Mouse (Mus musculus) kidney, postnatal 14 days (tissue): ENCODE data around the gene Adam29.

ENCODE experiments used
- DNase-seq: peaks from one replicate; pipeline ENCODE4 v3.0.0; 2022; ENCODE audit warnings: mixed read lengths

Gene Adam29

DNA sequence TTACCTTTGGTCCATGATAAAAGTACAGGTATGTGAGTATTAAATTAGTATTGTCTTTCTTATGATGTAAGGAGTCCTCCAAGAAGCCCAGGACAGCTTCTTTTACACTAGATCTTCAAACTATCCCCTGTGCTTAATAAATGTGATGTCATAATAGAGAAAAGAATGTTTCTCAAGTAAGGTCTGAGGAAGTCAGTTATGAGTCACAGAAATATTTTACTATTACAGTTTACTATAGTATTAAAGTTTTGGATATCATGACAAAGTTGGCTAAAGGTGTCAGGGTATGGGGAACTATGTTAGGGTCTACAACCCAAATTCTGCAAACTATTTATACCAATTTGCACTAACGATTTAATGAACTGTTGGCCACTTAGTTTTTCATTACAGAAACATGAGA lies at the start of gene Adam29:
Gene Adam29 (minus strand): TSS at position 101 of the 400 bp plus-strand sequence.
- no peak for DNase-seq

- peak; percentile 18 for DNase-seq
These were observed 33.8 kb upstream of the Adam29 start for GRCm38 (mm10) chr8:55940526-55940880.

GRCm38 (mm10) chr8:55939870-55940525 lies 33.2 kb upstream of the Adam29 start, which contains the start of gene Glra3:
Glra3 (plus strand) TSS chr8:55940460.
- no peak for DNase-seq
